Mouse (Mus musculus): ENCODE results near the gene Trim8.

DNA sequence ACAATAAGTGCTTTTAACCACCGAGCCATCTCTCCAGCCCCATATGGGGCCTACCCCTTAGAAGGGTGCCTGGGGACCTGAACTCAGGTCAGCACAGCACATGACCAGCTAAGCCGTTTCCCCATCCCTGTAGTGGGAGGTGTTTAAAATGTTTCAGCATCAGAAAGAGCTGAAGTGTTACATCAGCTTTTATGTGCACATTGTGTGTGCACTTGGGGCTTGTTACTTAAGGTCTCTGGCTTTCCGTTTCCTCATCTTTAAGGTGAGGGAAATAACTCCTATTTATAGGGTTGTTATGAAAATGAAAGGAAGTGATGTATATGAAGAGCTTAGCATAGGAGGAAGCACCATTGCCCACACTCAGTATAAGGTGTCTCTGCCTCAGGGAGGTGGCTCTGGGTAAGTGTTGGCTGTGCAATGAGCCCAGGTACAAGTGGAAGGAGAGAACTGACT, 34.4 kb upstream of the Trim8 start:
- TF ChIP-seq CTCF (IDR thresholded peaks at IDR 0.05; ENCODE audit: low read depth) (no peak), EP300 (IDR thresholded peaks at IDR 0.05; ENCODE audit: low read depth) (no peak)

All from liver, embryonic 14.5 days (tissue).